Mouse (Mus musculus) midbrain, embryonic 12.5 days (tissue): ENCODE results near the gene Atp6ap1l. TPM values are rescaled to one million over a fixed set of nuclear protein-coding genes. Genes with fewer than 3 reads are reported as not detected.

Source experiments
- ATAC-seq: fragments of 200-750 bp; cut with Nextera tagmentation; 2 replicates; pipeline ENCODE4 v1.8.0; 2017; ENCODE audit warnings: low read depth, moderate TSS enrichment, moderate library complexity; ENCODE audit not compliant: low FRiP score
- H3K27ac ChIP-seq: fragments of 300-500 bp; sonication (generic); replicated peaks from 2 replicates; pipeline ENCODE4 v1.5.1; 2016; ENCODE audit warnings: mild to moderate bottlenecking
- H3K27me3 ChIP-seq: fragments of 300-500 bp; sonication (generic); 2 replicates; pipeline ENCODE4 v1.6.1; 2016; ENCODE audit warnings: mild to moderate bottlenecking
- H3K36me3 ChIP-seq: fragments of 300-500 bp; sonication (generic); 2 replicates; pipeline ENCODE4 v1.6.1; 2016
- H3K4me1 ChIP-seq: fragments of 300-500 bp; sonication (generic); 2 replicates; pipeline ENCODE4 v1.6.1; 2016
- H3K4me2 ChIP-seq: fragments of 300-500 bp; sonication (generic); replicated peaks from 2 replicates; pipeline ENCODE4 v1.6.1; 2016; ENCODE audit warnings: mild to moderate bottlenecking, moderate library complexity
- H3K4me3 ChIP-seq: fragments of 300-500 bp; sonication (generic); 2 replicates; pipeline ENCODE4 v1.5.1; 2016; ENCODE audit warnings: mild to moderate bottlenecking
- H3K9ac ChIP-seq: fragments of 300-500 bp; sonication (generic); replicated peaks from 2 replicates; pipeline ENCODE4 v1.6.1; 2016; ENCODE audit warnings: mild to moderate bottlenecking, moderate library complexity
- H3K9me3 ChIP-seq: fragments of 300-500 bp; sonication (generic); 2 replicates; pipeline ENCODE4 v1.6.1; 2016; ENCODE audit warnings: mild to moderate bottlenecking
- WGBS: fragments of 180-500 bp; shearing (Covaris S2); methylation state at CpG from one replicate; pipeline ENCODE4 v1.1.7; 2016; 5-methylcytosine and 5-hydroxymethylcytosine counted together
- polyA plus RNA-seq: library from polyadenylated mRNA; unstranded; fragments of >200 nt; fragmentation: Nextera tagmentation; extraction: Ambion mirVana; gene quantifications from 2 replicates; pipeline ENCODE4 v1.2.1, GENCODE M21; 2016

Atp6ap1l gene
- polyA plus RNA-seq, 1 experiment from 2014 or later = not detected

DNA sequence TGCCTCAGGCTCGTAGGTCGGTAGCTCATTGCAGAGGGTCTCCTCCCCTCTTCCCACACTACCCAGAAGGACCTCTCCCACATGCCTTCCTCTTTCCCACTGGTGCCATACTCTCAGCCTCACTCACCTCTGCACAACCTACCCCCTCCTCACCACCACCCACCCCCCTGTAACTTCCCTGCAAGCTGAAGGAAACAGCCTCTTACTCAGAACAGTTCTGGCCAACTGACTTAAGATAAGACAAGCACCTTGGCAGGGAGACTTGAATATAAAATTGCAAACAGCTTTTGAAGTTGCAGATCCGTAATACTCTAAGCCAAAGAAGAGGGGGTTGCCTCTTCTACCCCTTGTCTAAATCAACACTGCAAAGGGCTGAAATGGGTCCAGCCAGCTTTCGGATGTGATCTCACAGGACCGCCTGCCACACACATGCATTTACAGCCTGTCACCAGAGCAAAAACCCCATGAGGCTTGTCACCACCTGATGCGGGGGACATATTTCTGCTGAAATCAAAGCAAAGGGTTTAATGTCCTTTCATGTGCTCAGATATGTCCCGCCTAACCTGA is 71.4 kb downstream of the Atp6ap1l start:
- WGBS = 92% methylated on average over 7 of the region's 7 CpGs
- no peaks in the 10 kb centered on the region for H3K27me3 ChIP-seq

More for the DNA sequence above, 71.4 kb downstream of the Atp6ap1l start:
- Histone ChIP-seq H3K4me3 (no peak overlapping the region), H3K9me3 (no peaks in the 10 kb centered on the region), H3K4me2 (no peak overlapping the region), H3K36me3 (no peaks in the 10 kb centered on the region), H3K4me1 (no peaks in the 10 kb centered on the region), H3K9ac (no peak overlapping the region), H3K27ac (no peak overlapping the region)
- ATAC-seq = no peak

Other genes with a start within 250 kb of the Atp6ap1l start
- 168 and 207 TPM in 2 replicates for gene Rps23, start 17.6 kb upstream of the Atp6ap1l start, polyA plus RNA-seq